Mouse (Mus musculus): ENCODE results near the gene Uspl1. TPM values are rescaled to one million over a fixed set of nuclear protein-coding genes. Genes with fewer than 3 reads are reported as not detected.
"Not testable (repeated sequence)": the region's sequence is repeated elsewhere in the genome, so short reads cannot be mapped to it uniquely, and the experiment has no call there.

The Uspl1 gene
- polyA plus RNA-seq (2015; fragmentation: Nextera tagmentation; extraction: Ambion mirVana) = 62.4 and 65.4 TPM in 2 replicates

DNA sequence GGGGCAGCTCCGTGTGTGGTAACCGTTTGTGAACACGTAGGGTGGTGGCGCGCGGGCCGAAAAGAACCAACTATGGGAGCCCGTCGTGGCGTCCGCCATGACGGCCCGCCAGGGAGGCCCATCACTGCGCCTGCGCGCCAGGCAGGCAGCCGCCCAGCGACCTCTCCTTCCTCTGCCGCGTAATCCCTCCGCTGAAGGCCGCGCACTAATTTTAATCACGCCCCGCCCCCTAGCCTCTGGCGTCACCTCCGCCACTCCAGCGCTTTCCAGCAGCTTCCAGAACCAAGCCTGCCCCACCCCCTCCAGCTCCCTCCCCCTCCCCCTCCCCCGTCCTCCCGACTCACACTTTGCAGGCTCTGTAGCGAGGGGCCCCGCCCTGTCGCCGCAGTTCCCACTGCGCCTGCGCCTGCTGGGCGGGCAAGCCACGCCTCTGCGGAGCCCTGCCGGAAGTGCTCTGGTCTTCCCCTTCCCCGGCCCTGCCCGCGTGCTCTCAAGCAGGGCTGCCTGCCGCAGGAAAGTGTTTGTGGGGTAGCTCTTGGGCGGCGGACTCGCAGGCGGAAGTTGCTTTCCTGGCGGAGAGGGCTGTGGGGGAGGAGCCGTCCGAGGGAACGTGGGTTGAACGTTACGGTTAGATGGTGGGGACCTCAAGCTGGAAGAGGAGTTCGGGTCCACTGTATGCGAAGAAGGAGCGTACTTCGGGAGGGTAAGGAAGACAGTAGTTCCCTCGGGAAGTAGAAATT is at the start of gene Uspl1, which contains the start of gene Hmgb1:
TSS of gene Uspl1 (plus strand) at position 247 of the 740 bp plus-strand sequence.
TSS of gene Hmgb1 (minus strand) at position 386 of the 740 bp plus-strand sequence.
- peak within 1 kb of the TSS; percentile 82 for H3K4me2 ChIP-seq
- H3K36me3 ChIP-seq = peaks cover 12% of the 10 kb centered on the region
- peak; percentile 98 for ATAC-seq (ENCODE audit: low read depth)
- no peaks in the 10 kb centered on the region for H3K27me3 ChIP-seq
- H3K27ac ChIP-seq (replicated peaks) = peak within 1 kb of the TSS; percentile 97
- H3K4me3 ChIP-seq = peak within 1 kb of the TSS; percentile 82
- under 1% methylated on average over 58 of the region's 59 CpGs for WGBS
- H3K4me1 ChIP-seq (replicated peaks) = peaks cover 30% of the 10 kb centered on the region
- H3K9ac ChIP-seq = peak within 1 kb of the TSS; percentile 88
- H3K9me3 ChIP-seq = no peaks in the 10 kb centered on the region

DNA sequence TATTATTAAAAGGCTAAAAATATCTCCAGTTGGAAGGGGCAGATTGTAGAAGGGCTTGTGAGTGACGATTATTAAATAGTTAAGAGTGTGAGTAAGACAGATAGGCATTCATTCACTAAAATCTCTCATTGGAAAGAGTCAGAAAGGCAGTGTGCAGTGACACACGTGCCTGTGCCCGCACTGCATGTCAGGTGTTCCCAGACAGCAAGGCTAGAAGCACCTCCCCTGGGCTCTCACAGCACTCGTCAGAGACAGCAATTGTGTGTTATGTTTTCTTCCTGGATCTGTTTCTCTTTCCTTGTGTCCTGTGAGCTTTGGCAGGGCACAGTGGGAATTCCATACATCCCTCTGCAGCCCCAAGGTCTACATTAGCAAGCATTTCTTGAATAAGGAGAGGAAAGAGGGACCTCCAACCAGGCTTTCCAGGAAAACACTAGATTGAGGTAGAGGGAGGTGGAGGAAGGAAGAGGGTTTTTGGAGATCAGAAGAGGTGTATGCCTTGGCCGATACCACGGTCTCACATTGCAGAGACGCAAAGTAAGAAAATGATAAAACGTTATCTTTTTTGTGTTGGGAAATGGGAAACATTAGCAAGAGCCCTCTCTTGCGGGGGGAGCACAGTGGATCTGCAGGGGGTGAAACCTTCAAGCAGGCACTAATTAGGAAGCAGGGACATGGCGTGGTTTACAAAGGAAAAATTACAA is 49.2 kb upstream of the Uspl1 start:
- H3K4me2 ChIP-seq = no peak overlapping the region
- H3K4me3 ChIP-seq = no peak overlapping the region
- WGBS = 81% methylated on average over 10 of the region's 10 CpGs
- no peak overlapping the region for H3K9ac ChIP-seq
- H3K36me3 ChIP-seq = no peaks in the 10 kb centered on the region
- H3K9me3 ChIP-seq = no peaks in the 10 kb centered on the region
- no peaks in the 10 kb centered on the region for H3K27me3 ChIP-seq
- ATAC-seq (ENCODE audit: low read depth) = no peak
- H3K4me1 ChIP-seq (replicated peaks) = peaks cover 2% of the 10 kb centered on the region; the same call in 1 of the 2 replicates
- no peak overlapping the region for H3K27ac ChIP-seq (replicated peaks)

DNA sequence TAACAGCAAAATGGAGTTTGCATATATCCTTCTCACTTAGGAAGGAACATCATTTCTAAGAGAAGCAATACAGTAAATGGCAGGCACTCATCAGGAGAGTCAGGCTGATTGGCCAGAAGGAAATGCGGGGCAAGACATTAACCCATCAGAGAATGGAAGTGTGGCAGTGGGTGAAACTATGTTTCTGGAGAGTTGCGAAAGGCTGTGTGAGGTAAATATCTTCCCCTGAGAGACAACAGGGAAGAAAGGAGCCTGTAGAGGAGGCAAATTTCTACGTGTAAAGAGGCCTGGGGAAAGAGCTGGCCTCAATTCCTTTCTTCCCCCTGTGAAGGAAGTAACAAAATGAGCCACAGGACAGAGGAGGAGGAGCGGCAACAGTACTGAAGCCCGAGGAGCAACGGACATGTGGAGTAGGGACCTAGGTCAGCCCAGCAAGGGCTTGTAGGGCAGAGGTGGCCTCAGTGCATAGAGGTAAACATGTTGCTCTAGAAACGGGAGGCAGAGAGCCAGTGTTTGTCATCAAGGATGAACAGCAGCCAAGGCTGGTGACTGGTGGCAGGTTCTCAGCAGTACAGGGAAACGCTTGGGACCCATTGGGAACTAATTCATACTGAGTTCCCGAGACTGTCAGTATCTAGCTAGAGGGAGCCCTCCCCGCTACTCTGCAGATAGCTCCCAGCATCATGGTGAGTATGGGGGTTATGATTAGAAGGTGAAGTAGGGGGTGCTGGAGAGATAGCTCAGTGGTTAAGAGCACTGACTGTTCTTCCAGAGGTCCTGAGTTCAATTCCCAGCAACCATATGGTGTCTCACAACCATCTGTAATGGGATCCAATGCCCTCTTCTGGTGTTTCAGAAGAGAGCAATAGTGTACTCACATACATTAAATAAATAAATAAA is 48.4 kb upstream of the Uspl1 start:
- Histone ChIP-seq H3K4me2 (no peak overlapping the region), H3K9ac (no peak overlapping the region), H3K4me3 (no peak overlapping the region), H3K4me1 (replicated peaks) (peaks cover 2% of the 10 kb centered on the region; the same call in 1 of the 2 replicates), H3K27ac (replicated peaks) (no peak overlapping the region), H3K27me3 (no peaks in the 10 kb centered on the region), H3K9me3 (no peaks in the 10 kb centered on the region), H3K36me3 (no peaks in the 10 kb centered on the region)
- ATAC-seq (ENCODE audit: low read depth) = no peak
- 83% methylated on average over 10 of the region's 10 CpGs for WGBS

DNA sequence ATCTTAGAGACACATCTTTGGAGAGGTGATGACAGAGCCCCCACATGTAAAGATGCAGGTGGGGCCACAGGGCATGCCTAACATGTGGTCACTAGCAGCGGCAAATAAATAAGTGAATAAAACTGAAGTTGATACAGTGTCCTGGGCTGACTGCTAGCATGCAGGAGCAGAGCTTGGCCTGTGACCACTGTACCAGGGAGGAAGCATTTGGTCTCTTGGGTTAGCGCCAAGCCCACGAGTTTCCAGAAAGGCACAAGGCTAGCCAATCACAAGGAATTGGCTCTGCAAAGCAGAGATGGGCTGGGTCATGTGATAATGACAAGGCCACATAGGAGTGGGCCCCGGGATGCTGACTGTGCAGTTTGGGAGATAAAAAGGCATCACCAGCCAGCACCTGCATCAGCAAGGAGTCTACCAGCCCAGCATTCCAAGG is 47.2 kb upstream of the Uspl1 start:
- H3K36me3 ChIP-seq = no peaks in the 10 kb centered on the region
- H3K4me1 ChIP-seq (replicated peaks) = peaks cover 2% of the 10 kb centered on the region; the same call in 1 of the 2 replicates
- H3K4me2 ChIP-seq = no peak overlapping the region
- no peak overlapping the region for H3K9ac ChIP-seq
- no peak overlapping the region for H3K4me3 ChIP-seq
- H3K9me3 ChIP-seq = no peaks in the 10 kb centered on the region
- WGBS = 85% methylated on average over 4 of the region's 4 CpGs
- no peak overlapping the region for H3K27ac ChIP-seq (replicated peaks)
- no peak for ATAC-seq (ENCODE audit: low read depth)
- no peaks in the 10 kb centered on the region for H3K27me3 ChIP-seq

DNA sequence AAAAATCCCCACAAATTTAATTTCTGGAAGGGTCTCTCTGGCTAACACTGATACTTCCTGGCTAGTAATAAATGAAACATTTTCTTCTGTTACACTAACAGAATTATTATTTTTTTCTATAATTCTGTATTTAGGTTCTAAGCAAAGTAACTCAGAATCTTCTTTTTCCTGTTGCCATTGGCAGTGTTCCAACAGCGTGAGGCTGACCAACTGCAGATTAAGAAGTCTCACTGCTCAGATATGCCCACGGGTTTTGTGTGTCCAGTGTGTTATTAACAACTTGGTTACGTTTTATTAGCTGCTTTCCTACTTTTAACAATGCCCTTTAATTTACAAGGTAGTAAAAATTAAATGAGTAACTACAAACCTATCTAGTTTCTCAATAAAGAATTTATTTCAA is 46.7 kb upstream of the Uspl1 start:
- H3K4me2 ChIP-seq = no peak overlapping the region
- no peak overlapping the region for H3K9ac ChIP-seq
- H3K9me3 ChIP-seq = no peaks in the 10 kb centered on the region
- H3K4me1 ChIP-seq (replicated peaks) = peaks cover 2% of the 10 kb centered on the region; the same call in 1 of the 2 replicates
- ATAC-seq (ENCODE audit: low read depth) = no peak
- no peak overlapping the region for H3K4me3 ChIP-seq
- 73% methylated on average over 3 of the region's 3 CpGs for WGBS
- no peaks in the 10 kb centered on the region for H3K36me3 ChIP-seq
- no peaks in the 10 kb centered on the region for H3K27me3 ChIP-seq
- H3K27ac ChIP-seq (replicated peaks) = no peak overlapping the region

DNA sequence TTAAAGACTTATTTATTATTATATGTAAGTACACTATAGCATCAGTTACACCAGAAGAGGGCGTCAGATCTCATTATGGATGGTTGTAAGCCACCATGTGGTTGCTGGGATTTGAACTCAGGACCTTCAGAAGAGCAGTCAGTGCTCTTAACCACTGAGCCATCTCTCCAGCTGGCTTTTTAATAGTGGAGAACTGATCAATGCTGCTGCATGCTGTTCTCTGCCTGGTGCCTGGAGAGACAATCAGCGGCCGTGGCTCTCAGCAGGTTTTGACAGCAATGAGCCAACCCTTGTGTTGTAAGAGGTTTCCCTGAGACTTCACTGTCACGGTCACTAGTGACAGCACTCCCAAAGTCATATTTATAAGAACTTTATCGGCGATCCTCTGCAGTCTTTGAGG is 46.1 kb upstream of the Uspl1 start:
- not testable (repeated sequence) for H3K9ac ChIP-seq; H3K9me3 ChIP-seq; H3K4me1 ChIP-seq (replicated peaks); H3K4me2 ChIP-seq; H3K4me3 ChIP-seq; ATAC-seq (ENCODE audit: low read depth); H3K36me3 ChIP-seq; H3K27me3 ChIP-seq; H3K27ac ChIP-seq (replicated peaks)
- 91% methylated on average over 6 of the region's 6 CpGs for WGBS

DNA sequence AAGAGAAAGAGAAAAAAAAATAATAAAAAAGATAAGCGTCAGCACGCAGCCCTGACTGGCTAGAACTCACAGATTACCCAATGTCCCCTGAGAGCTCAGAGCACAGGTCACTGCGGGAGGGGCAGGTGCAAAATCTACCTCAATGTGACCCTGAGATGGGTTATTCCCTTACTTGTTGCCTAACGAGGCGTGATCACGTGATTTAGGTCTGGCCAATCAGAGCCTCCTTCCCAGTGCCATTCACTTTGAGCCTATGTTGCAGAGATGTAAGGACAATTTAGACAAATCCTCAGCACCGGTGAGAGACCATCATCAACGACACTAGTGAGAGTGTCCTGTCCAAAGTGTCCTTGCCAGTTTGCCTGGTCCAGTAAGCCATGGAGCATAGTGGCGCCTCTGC is 43.8 kb upstream of the Uspl1 start:
- Histone ChIP-seq H3K4me2 (no peak overlapping the region), H3K4me1 (replicated peaks) (peaks cover 2% of the 10 kb centered on the region; the same call in 1 of the 2 replicates)
- whole genome bisulfite sequencing = 66% methylated on average over 9 of the region's 9 CpGs

DNA sequence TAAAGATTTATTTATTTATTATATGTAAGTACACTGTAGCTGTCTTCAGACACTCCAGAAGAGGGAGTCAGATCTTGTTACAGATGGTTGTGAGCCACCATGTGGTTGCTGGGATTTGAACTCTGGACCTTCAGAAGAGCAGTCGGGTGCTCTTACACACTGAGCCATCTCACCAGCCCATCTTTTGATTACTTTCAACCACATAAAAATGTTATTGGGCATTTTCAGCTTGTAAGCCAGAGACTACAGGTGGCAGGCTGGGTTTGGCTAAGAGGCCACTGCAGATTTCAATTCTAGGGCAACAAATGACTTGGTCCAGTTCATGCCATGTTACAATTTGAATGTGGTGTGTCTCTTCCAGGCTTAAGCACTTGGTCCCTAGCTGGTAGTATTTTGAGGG is 43.0 kb upstream of the Uspl1 start:
- H3K27me3 ChIP-seq; ATAC-seq (ENCODE audit: low read depth); H3K9me3 ChIP-seq; H3K36me3 ChIP-seq; H3K4me1 ChIP-seq (replicated peaks); H3K27ac ChIP-seq (replicated peaks); H3K9ac ChIP-seq; H3K4me2 ChIP-seq; H3K4me3 ChIP-seq: not testable (repeated sequence)
- WGBS = 100% methylated on average over 1 of the region's 1 CpGs

More for the DNA sequence above, 43.8 kb upstream of the Uspl1 start:
- no peaks in the 10 kb centered on the region for H3K9me3 ChIP-seq
- no peak overlapping the region for H3K4me3 ChIP-seq
- no peak overlapping the region for H3K9ac ChIP-seq
- no peak for ATAC-seq (ENCODE audit: low read depth)
- H3K36me3 ChIP-seq = no peaks in the 10 kb centered on the region
- no peak overlapping the region for H3K27ac ChIP-seq (replicated peaks)
- H3K27me3 ChIP-seq = no peaks in the 10 kb centered on the region

DNA sequence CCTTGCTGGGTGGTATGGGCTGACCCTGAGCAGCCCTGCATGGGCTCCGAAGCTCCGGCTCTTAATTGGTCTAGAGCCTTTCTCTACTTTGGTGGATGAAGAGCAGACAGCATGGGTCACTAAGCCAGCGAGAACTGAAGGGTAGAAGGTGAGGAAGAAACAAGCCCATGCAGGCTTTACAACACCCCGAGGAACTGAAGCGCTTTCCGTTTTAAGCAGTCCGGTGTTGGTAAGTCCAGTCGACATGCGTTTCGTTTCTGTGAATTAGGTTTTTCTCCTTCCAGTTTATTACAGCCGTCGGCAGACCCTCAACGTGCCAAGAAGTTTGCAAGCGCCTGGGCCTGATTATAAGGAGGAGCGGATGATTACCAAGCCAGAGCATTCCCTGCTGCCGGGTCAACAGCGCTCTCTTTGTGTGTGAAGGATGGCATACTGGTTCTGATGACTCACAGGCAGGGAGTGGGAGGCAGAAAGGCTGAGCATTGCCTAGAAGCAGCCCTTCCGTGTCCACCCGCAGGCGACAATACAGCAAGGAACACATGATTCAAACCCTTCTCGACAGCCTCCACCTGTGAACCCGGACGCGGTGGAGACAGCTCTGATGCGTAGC is 40.3 kb upstream of the Uspl1 start:
- Histone ChIP-seq H3K27me3 (no peaks in the 10 kb centered on the region), H3K9ac (no peak overlapping the region), H3K4me1 (replicated peaks) (no peaks in the 10 kb centered on the region), H3K36me3 (no peaks in the 10 kb centered on the region), H3K9me3 (no peaks in the 10 kb centered on the region), H3K27ac (replicated peaks) (no peak overlapping the region), H3K4me2 (no peak overlapping the region), H3K4me3 (no peak overlapping the region)
- ATAC-seq (ENCODE audit: low read depth) = no peak
- 74% methylated on average over 25 of the region's 25 CpGs for WGBS

DNA sequence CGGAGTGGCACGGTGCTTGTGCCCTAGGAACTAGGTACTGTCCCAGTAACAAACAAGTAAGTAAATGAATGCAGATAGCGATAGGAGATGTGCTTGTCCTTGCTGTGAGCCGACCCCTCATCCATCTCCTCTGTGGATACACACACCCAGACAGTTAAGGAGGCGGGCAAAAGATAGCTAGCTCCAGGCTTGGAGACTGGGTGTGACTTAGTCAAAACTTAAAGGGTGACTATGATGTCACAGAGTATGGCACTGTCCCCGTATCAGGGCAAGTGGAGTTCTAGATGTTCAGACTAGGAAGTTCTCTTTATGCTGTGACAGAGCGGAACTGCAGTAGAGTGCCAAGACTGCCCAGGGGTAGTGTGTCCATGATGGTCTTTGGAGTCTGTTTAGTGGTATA is 37.5 kb upstream of the Uspl1 start:
- H3K4me3 ChIP-seq = no peak overlapping the region
- no peak overlapping the region for H3K4me2 ChIP-seq
- no peak for ATAC-seq (ENCODE audit: low read depth)
- H3K27ac ChIP-seq (replicated peaks) = no peak overlapping the region
- no peaks in the 10 kb centered on the region for H3K27me3 ChIP-seq
- H3K4me1 ChIP-seq (replicated peaks) = no peaks in the 10 kb centered on the region
- H3K9ac ChIP-seq = no peak overlapping the region
- no peaks in the 10 kb centered on the region for H3K9me3 ChIP-seq
- 95% methylated on average over 7 of the region's 7 CpGs for WGBS
- no peaks in the 10 kb centered on the region for H3K36me3 ChIP-seq

DNA sequence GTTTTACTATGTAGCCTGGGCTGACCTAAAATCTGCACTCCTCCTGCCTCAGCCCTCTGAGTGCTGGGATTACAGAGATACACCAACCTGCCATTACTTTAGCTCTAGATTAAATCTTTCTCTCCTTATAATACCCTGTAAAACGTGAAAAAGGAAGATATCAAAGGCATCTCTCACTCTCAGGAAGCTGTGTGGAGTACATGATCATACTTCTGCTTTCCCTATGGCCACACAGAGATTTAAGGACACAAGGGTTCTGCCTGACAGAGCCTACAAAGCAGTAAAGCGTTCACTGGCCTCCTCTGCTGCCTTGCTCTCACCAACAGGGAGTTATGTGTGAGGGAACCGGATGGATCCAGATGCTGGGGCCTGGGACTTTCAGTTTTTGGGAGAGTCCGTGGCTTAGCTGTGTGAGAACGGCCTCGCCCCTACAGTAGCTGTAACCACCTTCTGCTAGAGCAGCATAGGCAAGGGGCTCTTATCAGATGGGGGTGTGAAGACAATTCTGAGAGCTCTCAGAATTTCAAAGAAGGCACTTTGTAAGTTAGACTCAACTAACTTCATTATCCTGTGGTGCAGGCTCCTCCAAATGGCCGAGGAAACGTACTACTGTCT is 36.7 kb upstream of the Uspl1 start:
- Histone ChIP-seq H3K4me2 (no peak overlapping the region), H3K27ac (replicated peaks) (no peak overlapping the region), H3K36me3 (no peaks in the 10 kb centered on the region), H3K9ac (no peak overlapping the region), H3K27me3 (no peaks in the 10 kb centered on the region), H3K4me1 (replicated peaks) (no peaks in the 10 kb centered on the region), H3K9me3 (no peaks in the 10 kb centered on the region), H3K4me3 (no peak overlapping the region)
- WGBS = 86% methylated on average over 8 of the region's 8 CpGs
- ATAC-seq (ENCODE audit: low read depth) = no peak

Measured in neural tube, embryonic 13.5 days (tissue).